Mouse (Mus musculus): ENCODE data around the gene Unc13a. TPM values are rescaled to one million over a fixed set of nuclear protein-coding genes. Genes with fewer than 3 reads are reported as not detected.

The Unc13a gene
- total and polyA plus RNA-seq, 3 experiments = 4.4 to 10.5 (median 6.0) TPM

DNA sequence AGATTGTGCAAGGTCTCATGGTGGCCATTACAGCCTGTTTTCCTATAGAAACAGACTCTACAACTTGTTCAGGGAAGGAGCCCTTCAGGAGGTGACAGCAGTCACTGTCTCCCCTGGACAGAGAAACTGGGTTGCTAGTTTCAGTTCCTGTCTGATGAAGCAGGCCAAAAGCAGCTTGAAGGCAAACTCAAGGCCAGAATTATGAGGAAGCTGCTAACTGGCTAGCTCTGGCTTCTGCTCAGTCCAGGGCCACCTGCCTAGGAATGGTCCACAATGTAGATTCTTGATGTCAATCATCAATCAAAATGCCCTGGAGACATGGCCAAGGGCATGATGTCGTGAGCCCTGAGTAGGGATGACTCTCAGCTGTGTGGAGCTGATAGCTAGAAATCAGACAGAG lies 46.5 kb downstream of the Unc13a start:
- no peak for DNase-seq

DNA sequence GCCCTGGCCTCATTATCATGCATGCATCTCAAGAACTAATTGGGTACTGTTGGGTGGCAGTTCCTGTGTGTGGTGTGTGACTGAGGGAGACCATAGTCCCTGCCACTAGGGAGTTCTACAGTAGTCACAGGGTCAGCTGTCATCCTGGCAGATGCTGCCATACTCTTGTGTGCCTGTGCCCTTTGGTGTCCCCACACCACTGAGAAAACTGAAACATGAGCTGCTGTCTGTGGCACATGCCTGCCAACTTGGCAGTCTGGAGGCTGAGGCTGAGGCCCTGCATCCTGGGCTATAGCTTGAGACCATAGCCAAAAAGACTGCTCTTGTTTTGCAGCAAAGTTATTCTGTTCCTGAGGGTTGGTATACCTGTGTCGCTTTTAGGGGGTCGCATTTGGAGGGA lies 51.8 kb downstream of the Unc13a start:
- DNase-seq = no peak

GRCm38 (mm10) chr8:71613418-71613817 lies 58.1 kb downstream of the Unc13a start:
- DNase-seq = no peak

DNA sequence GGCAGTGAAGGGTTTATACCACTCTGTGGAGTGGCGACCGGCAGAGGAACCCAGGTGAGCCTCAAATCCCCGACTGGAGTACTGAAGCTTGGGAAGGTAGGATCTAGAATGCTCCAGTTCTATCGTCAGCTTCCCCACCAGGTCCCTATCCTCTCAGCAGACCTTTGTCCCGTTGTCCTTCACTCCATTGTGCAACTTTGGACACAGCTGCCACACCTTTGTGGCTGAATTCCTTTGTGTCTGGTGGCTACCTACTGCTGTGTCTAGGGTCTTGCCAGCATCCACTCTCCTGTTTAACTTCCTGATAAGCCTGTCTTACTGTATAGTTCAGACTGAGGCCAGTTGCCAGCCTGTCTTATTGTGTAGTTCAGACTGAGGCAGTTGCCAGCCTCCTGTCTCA lies 59.4 kb downstream of the Unc13a start:
- no peak for DNase-seq

- DNase-seq = peak; percentile 98
Measured at GRCm38 (mm10) chr8:71610822-71611651, 60.5 kb downstream of the Unc13a start, which contains the start of gene Colgalt1. Gene Colgalt1, plus strand, starts transcription at chr8:71610998.

- no peak for DNase-seq
Measured at GRCm38 (mm10) chr8:71604021-71604420, 67.5 kb downstream of the Unc13a start.

GRCm38 (mm10) chr8:71602666-71603334 lies 68.8 kb downstream of the Unc13a start:
- peak; percentile 89 for DNase-seq

GRCm38 (mm10) chr8:71601939-71602665 lies 69.5 kb downstream of the Unc13a start:
- DNase-seq = no peak

- DNase-seq = no peak
Measured at GRCm38 (mm10) chr8:71598841-71599240, 72.7 kb downstream of the Unc13a start.

GRCm38 (mm10) chr8:71598375-71598774 lies 73.2 kb downstream of the Unc13a start:
- DNase-seq = no peak

- DNase-seq = no peak
Measured at GRCm38 (mm10) chr8:71597451-71597850, 74.1 kb downstream of the Unc13a start, which contains the start of gene Fam129c. Gene Fam129c, plus strand, starts transcription at chr8:71597648.

- DNase-seq = no peak
Measured at GRCm38 (mm10) chr8:71596798-71597197, 74.8 kb downstream of the Unc13a start.

DNA sequence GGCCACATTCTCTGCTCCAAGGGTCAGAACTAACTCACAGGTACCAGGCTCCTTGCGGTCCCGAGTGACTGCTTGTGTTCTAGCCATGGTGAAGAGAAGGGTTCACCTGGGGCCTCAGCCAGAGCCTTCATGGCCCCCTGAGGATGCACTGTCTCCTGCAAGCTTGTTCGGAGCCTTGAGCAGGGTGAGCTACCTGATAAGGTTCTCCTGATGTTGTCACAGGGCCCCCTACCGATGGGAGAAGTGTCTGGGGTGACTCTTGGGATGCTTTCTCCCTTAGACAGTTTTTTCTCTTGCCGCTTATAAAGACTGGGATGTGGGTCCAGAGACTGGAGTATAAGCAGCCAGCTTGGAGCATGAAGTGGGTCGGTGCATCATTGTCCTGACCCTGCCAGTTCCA lies 75.2 kb downstream of the Unc13a start:
- DNase-seq = no peak

GRCm38 (mm10) chr8:71595862-71596261 lies 75.7 kb downstream of the Unc13a start:
- peak; percentile 91 for DNase-seq

DNA sequence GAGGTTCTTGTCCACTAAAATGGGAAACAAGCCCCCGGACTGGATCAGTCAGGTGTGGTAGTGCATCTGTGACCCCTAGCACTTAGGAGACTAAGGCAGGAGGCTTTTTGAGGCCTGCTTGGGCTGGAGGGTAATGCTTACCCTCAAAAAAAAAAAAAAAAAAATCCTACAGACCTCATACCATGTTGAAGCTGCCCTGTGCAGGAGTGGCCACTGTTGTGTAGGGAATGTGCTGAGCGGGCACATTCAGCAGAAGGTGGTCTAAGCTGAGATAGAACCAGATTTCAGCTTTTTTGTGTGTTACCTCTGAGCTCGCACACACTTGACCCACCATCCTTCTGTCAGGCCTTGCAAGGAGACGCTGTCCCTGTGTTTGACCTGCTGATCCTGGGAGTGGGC lies 77.2 kb downstream of the Unc13a start:
- no peak for DNase-seq

DNA sequence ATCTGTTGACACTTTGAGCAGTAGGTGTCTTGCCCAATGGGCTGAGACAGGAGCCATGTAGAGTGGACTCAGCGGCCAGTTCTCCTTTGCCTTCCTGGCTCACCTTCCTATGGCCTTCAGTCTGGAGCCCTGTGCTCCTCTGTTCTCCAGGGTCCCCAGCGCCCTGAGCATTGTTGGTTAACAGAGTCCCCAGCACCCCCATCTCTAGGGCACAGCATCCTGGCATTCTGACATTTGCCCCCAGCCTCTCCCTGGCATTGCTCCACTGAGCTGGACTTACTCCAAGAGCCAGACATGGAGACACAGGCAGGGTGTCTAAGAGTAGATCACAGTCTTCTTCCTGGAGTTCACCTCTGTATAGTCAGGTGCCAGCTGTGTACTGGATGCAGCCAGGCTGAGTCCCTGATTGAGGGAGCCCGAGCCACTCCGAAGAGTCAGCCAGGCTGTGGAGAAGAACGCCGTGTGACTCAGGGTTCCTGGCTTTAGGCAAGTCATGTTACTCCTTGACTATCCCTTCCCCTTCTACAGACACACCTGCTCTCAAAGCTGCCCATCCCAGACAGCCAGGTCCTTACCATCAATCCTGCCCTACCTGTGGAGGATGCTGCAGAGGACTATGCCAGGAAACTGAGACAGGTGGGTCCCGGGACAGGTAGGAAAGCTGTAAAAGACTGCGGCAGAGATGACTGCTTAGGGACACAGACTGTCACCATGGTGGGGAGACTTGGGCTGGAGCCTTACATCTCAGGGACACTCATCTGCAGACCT lies 77.8 kb downstream of the Unc13a start:
- no peak for DNase-seq

- peak; percentile 90 for DNase-seq
Measured at GRCm38 (mm10) chr8:71592374-71593170, 79.0 kb downstream of the Unc13a start.

- DNase-seq = peak; percentile 98
Measured at GRCm38 (mm10) chr8:71591471-71592373, 79.8 kb downstream of the Unc13a start, which contains the start of gene Pgls. Gene Pgls, plus strand, starts transcription at chr8:71592176.

DNA sequence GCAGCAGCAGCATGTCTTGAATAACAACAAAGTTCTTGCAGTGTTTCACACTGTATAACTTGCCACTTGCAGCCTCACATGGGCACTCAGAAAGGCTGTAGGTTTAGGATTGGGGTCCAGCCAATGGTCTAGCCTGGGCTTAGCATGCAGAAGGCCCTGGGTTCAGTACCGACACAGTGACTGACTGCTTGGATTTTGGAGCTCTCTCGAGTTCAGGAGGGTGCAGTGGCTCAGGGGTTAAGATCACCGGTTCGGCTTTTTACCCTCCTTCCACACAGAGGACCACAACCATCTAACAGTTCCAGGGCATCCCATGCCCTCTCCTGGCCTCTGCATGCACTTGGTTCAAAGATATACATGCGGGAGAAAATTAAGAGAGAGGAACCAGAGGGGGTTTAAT lies 80.5 kb downstream of the Unc13a start:
- DNase-seq = peak; percentile 31

DNA sequence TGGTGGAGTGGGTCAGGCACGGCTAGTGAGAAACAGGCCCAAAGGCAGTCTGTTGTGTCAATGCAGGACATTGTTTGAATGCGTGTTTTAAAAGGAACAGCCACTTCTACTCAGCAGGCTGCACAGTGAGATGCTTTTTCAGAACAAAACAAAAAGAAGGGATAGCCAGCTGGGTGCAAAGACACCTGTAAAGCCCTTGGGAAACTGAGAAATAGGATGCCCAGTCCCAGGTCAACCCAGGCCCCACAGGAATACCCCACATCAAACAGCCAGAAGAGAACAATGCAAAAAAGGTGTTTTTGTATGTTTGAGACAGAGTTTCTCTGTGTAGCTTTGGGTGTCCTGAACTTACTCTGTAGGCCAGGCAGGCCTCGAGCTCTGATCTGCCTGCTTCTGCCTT lies 82.8 kb downstream of the Unc13a start:
- no peak for DNase-seq

Data from adrenal gland, adult 2 months (tissue).